Mouse (Mus musculus): Measurements from ENCODE around the gene Fanci. TPM values are rescaled to one million over a fixed set of nuclear protein-coding genes. Genes with fewer than 3 reads are reported as not detected.

Gene Fanci
- 1.5 and 1.9 TPM in 2 replicates for polyA plus RNA-seq (2014; fragmentation: Nextera tagmentation; extraction: Ambion mirVana)

GRCm38 (mm10) chr7:79391883-79392649 is at the start of gene Fanci:
Gene Fanci, plus strand, starts transcription at chr7:79391929.
- ATAC-seq (ENCODE audit: low read depth): peak; percentile 90
- H3K27me3 ChIP-seq (ENCODE audit: control insufficient read depth, insufficient read depth, low read length): no peaks in the 10 kb centered on the region
- H3K9me3 ChIP-seq (ENCODE audit: control insufficient read depth, low read length): no peaks in the 10 kb centered on the region
- peak within 1 kb of the TSS; percentile 65; the same call in 1 of the 2 replicates for H3K27ac ChIP-seq (ENCODE audit: low read depth, low read length)
- H3K9ac ChIP-seq (replicated peaks; ENCODE audit: low read depth, low read length): peak within 1 kb of the TSS; percentile 57
- WGBS: under 1% methylated on average over 44 of the region's 44 CpGs
- peak within 1 kb of the TSS; percentile 89 for H3K4me2 ChIP-seq (ENCODE audit: low read depth, low read length)
- peaks cover 4% of the 10 kb centered on the region; the same call in 1 of the 2 replicates for H3K4me1 ChIP-seq (ENCODE audit: control insufficient read depth, insufficient read depth, low read length)
- no peaks in the 10 kb centered on the region for H3K36me3 ChIP-seq (ENCODE audit: control insufficient read depth, insufficient read depth, low read length)
- H3K4me3 ChIP-seq (ENCODE audit: low read depth, low read length): peak within 1 kb of the TSS; percentile 43

- H3K27ac ChIP-seq (ENCODE audit: low read depth, low read length): no peak overlapping the region
- WGBS: 62% methylated on average over 4 of the region's 4 CpGs
- H3K4me3 ChIP-seq (ENCODE audit: low read depth, low read length): no peak overlapping the region
Observed at GRCm38 (mm10) chr7:79345902-79346301, 45.8 kb upstream of the Fanci start.

GRCm38 (mm10) chr7:79346555-79347075 is 45.1 kb upstream of the Fanci start:
- no peak overlapping the region for H3K9ac ChIP-seq (replicated peaks; ENCODE audit: low read depth, low read length)

More at GRCm38 (mm10) chr7:79345902-79346301, 45.8 kb upstream of the Fanci start:
- Histone ChIP-seq H3K4me2 (ENCODE audit: low read depth, low read length) (no peak overlapping the region), H3K27me3 (ENCODE audit: control insufficient read depth, insufficient read depth, low read length) (no peaks in the 10 kb centered on the region), H3K9me3 (ENCODE audit: control insufficient read depth, low read length) (no peaks in the 10 kb centered on the region), H3K36me3 (ENCODE audit: control insufficient read depth, insufficient read depth, low read length) (no peaks in the 10 kb centered on the region; the same call in 1 of the 2 replicates), H3K9ac (replicated peaks; ENCODE audit: low read depth, low read length) (no peak overlapping the region), H3K4me1 (ENCODE audit: control insufficient read depth, insufficient read depth, low read length) (no peaks in the 10 kb centered on the region)
- ATAC-seq (ENCODE audit: low read depth): no peak

GRCm38 (mm10) chr7:79347108-79347813 is 44.5 kb upstream of the Fanci start:
- no peaks in the 10 kb centered on the region for H3K27me3 ChIP-seq (ENCODE audit: control insufficient read depth, insufficient read depth, low read length)
- no peak overlapping the region for H3K27ac ChIP-seq (ENCODE audit: low read depth, low read length)
- no peak overlapping the region for H3K9ac ChIP-seq (replicated peaks; ENCODE audit: low read depth, low read length)
- H3K4me2 ChIP-seq (ENCODE audit: low read depth, low read length): no peak overlapping the region
- no peak overlapping the region for H3K4me3 ChIP-seq (ENCODE audit: low read depth, low read length)
- H3K36me3 ChIP-seq (ENCODE audit: control insufficient read depth, insufficient read depth, low read length): no peaks in the 10 kb centered on the region; the same call in 1 of the 2 replicates
- WGBS: 76% methylated on average over 13 of the region's 13 CpGs
- no peaks in the 10 kb centered on the region for H3K9me3 ChIP-seq (ENCODE audit: control insufficient read depth, low read length)
- ATAC-seq (ENCODE audit: low read depth): no peak
- H3K4me1 ChIP-seq (ENCODE audit: control insufficient read depth, insufficient read depth, low read length): no peaks in the 10 kb centered on the region

More at GRCm38 (mm10) chr7:79346555-79347075, 45.1 kb upstream of the Fanci start:
- H3K27ac ChIP-seq (ENCODE audit: low read depth, low read length): no peak overlapping the region
- no peaks in the 10 kb centered on the region; the same call in 1 of the 2 replicates for H3K36me3 ChIP-seq (ENCODE audit: control insufficient read depth, insufficient read depth, low read length)
- no peak overlapping the region for H3K4me2 ChIP-seq (ENCODE audit: low read depth, low read length)
- H3K4me3 ChIP-seq (ENCODE audit: low read depth, low read length): no peak overlapping the region
- no peaks in the 10 kb centered on the region for H3K27me3 ChIP-seq (ENCODE audit: control insufficient read depth, insufficient read depth, low read length)
- no peaks in the 10 kb centered on the region for H3K9me3 ChIP-seq (ENCODE audit: control insufficient read depth, low read length)
- no peaks in the 10 kb centered on the region for H3K4me1 ChIP-seq (ENCODE audit: control insufficient read depth, insufficient read depth, low read length)
- WGBS: 76% methylated on average over 8 of the region's 8 CpGs
- no peak for ATAC-seq (ENCODE audit: low read depth)

GRCm38 (mm10) chr7:79348816-79349215 is 42.9 kb upstream of the Fanci start:
- no peak for ATAC-seq (ENCODE audit: low read depth)
- H3K4me2 ChIP-seq (ENCODE audit: low read depth, low read length): no peak overlapping the region
- H3K4me3 ChIP-seq (ENCODE audit: low read depth, low read length): no peak overlapping the region
- 85% methylated on average over 8 of the region's 8 CpGs for WGBS
- H3K4me1 ChIP-seq (ENCODE audit: control insufficient read depth, insufficient read depth, low read length): no peaks in the 10 kb centered on the region
- H3K9me3 ChIP-seq (ENCODE audit: control insufficient read depth, low read length): no peaks in the 10 kb centered on the region
- peaks cover 5% of the 10 kb centered on the region; the same call in 1 of the 2 replicates for H3K36me3 ChIP-seq (ENCODE audit: control insufficient read depth, insufficient read depth, low read length)
- H3K27me3 ChIP-seq (ENCODE audit: control insufficient read depth, insufficient read depth, low read length): no peaks in the 10 kb centered on the region
- no peak overlapping the region for H3K27ac ChIP-seq (ENCODE audit: low read depth, low read length)
- no peak overlapping the region for H3K9ac ChIP-seq (replicated peaks; ENCODE audit: low read depth, low read length)

- H3K4me2 ChIP-seq (ENCODE audit: low read depth, low read length): no peak overlapping the region
- peaks cover 13% of the 10 kb centered on the region for H3K36me3 ChIP-seq (ENCODE audit: control insufficient read depth, insufficient read depth, low read length)
- no peaks in the 10 kb centered on the region for H3K27me3 ChIP-seq (ENCODE audit: control insufficient read depth, insufficient read depth, low read length)
- ATAC-seq (ENCODE audit: low read depth): peak; percentile 65; the same call in 1 of the 2 replicates
- no peak overlapping the region for H3K27ac ChIP-seq (ENCODE audit: low read depth, low read length)
- WGBS: 42% methylated on average over 12 of the region's 12 CpGs
- no peaks in the 10 kb centered on the region for H3K9me3 ChIP-seq (ENCODE audit: control insufficient read depth, low read length)
- H3K4me1 ChIP-seq (ENCODE audit: control insufficient read depth, insufficient read depth, low read length): no peaks in the 10 kb centered on the region
- no peak overlapping the region for H3K9ac ChIP-seq (replicated peaks; ENCODE audit: low read depth, low read length)
- no peak overlapping the region for H3K4me3 ChIP-seq (ENCODE audit: low read depth, low read length)
Observed at GRCm38 (mm10) chr7:79349738-79350386, 41.9 kb upstream of the Fanci start.

GRCm38 (mm10) chr7:79358350-79359182 is 33.2 kb upstream of the Fanci start:
- peaks cover 34% of the 10 kb centered on the region for H3K36me3 ChIP-seq (ENCODE audit: control insufficient read depth, insufficient read depth, low read length)
- no peaks in the 10 kb centered on the region for H3K9me3 ChIP-seq (ENCODE audit: control insufficient read depth, low read length)
- no peak overlapping the region for H3K9ac ChIP-seq (replicated peaks; ENCODE audit: low read depth, low read length)
- 0 out of 2 replicates have a peak, but pooled peaks cover 2% of the 10 kb centered on the region for H3K4me1 ChIP-seq (ENCODE audit: control insufficient read depth, insufficient read depth, low read length)
- no peak for ATAC-seq (ENCODE audit: low read depth)
- H3K4me3 ChIP-seq (ENCODE audit: low read depth, low read length): no peak overlapping the region
- H3K27ac ChIP-seq (ENCODE audit: low read depth, low read length): no peak overlapping the region
- no peak overlapping the region for H3K4me2 ChIP-seq (ENCODE audit: low read depth, low read length)
- 73% methylated on average over 15 of the region's 15 CpGs for WGBS
- no peaks in the 10 kb centered on the region for H3K27me3 ChIP-seq (ENCODE audit: control insufficient read depth, insufficient read depth, low read length)

- no peak overlapping the region for H3K9ac ChIP-seq (replicated peaks; ENCODE audit: low read depth, low read length)
- no peak for ATAC-seq (ENCODE audit: low read depth)
- H3K4me1 ChIP-seq (ENCODE audit: control insufficient read depth, insufficient read depth, low read length): 0 out of 2 replicates have a peak, but pooled peaks cover 2% of the 10 kb centered on the region
- no peak overlapping the region for H3K27ac ChIP-seq (ENCODE audit: low read depth, low read length)
- H3K4me3 ChIP-seq (ENCODE audit: low read depth, low read length): no peak overlapping the region
- 81% methylated on average over 3 of the region's 3 CpGs for WGBS
- no peaks in the 10 kb centered on the region for H3K9me3 ChIP-seq (ENCODE audit: control insufficient read depth, low read length)
- H3K4me2 ChIP-seq (ENCODE audit: low read depth, low read length): no peak overlapping the region
- peaks cover 30% of the 10 kb centered on the region for H3K36me3 ChIP-seq (ENCODE audit: control insufficient read depth, insufficient read depth, low read length)
- no peaks in the 10 kb centered on the region for H3K27me3 ChIP-seq (ENCODE audit: control insufficient read depth, insufficient read depth, low read length)
Observed at GRCm38 (mm10) chr7:79359183-79359435, 32.6 kb upstream of the Fanci start.

All from neural tube, embryonic 14.5 days (tissue).